ENCODE assay signal across 8 mouse cellular contexts in genomic region chr16:96357903-96358302, GRCm38 (mm10).
DNase-seq lines count a peak whose midpoint lies in the region; ATAC-seq and TF ChIP-seq lines count a peak whose summit lies in the region.

No protein-coding gene starts in this region.

- no peak overlapping the region for H3K27ac ChIP-seq in liver, embryonic 12.5 days
- no peak overlapping the region for H3K27ac ChIP-seq in testis, adult 2 months (ENCODE audit: control insufficient read depth, insufficient read depth, low read depth, low read length)

- POLR2A ChIA-PET in Patski (lab: Charles Lee): no interaction called here

- H3K36me3 ChIP-seq in liver, embryonic 12.5 days: no peaks in the 10 kb centered on the region
- no peaks in the 10 kb centered on the region for H3K36me3 ChIP-seq in myocyte (ENCODE audit: control insufficient read depth, insufficient read depth)
- no peaks in the 10 kb centered on the region for H3K36me3 ChIP-seq in testis, adult 2 months (ENCODE audit: control insufficient read depth, insufficient read depth, low read length)

- TF ChIP-seq POLR2A in myocyte (IDR thresholded peaks at IDR 0.05; ENCODE audit: insufficient read length, low read depth): no peak
- TF ChIP-seq POLR2A in testis, adult 2 months (IDR thresholded peaks at IDR 0.05; ENCODE audit: control insufficient read depth, low read depth, low read length): no peak

- no peaks in the 10 kb centered on the region for H3K79me2 ChIP-seq in myocyte (ENCODE audit: control insufficient read depth, insufficient read depth)

- no peak overlapping the region for H3ac ChIP-seq in myocyte (ENCODE audit: control insufficient read depth, insufficient read length)

- H3K9me3 ChIP-seq in liver, embryonic 12.5 days (replicated peaks): no peaks in the 10 kb centered on the region

- DNase-seq in 3T3-L1 (ENCODE audit: low read depth, low spot score): peak; percentile 63
- DNase-seq in Patski (ENCODE audit: low read depth, low spot score): no peak
- DNase-seq in cerebellum, postnatal 10 days: peak; percentile 83
- DNase-seq in gastrocnemius, postnatal 25 days: peak; percentile 40

- H3K9ac ChIP-seq in liver, embryonic 12.5 days: no peak overlapping the region

- H3K4me2 ChIP-seq in liver, embryonic 12.5 days: peak overlapping the region; percentile 61
- H3K4me2 ChIP-seq in myocyte (ENCODE audit: low read depth): peak overlapping the region; percentile 45

- ATAC-seq in Patski: peak; percentile 27
- peak; percentile 63 for ATAC-seq in inflammation-experienced regulatory T-cells, adult 6 months
- peak; percentile 69 for ATAC-seq in liver, embryonic 12.5 days

- H3K4me1 ChIP-seq in liver, embryonic 12.5 days: no peaks in the 10 kb centered on the region
- peaks cover 7% of the 10 kb centered on the region for H3K4me1 ChIP-seq in testis, adult 2 months (ENCODE audit: control insufficient read depth, insufficient read depth, low read length)

- H3K27me3 ChIP-seq in Patski: no peaks in the 10 kb centered on the region
- 0 out of 2 replicates have a peak, but pooled peaks cover 3% of the 10 kb centered on the region for H3K27me3 ChIP-seq in liver, embryonic 12.5 days (replicated peaks)
- no peaks in the 10 kb centered on the region for H3K27me3 ChIP-seq in myocyte (ENCODE audit: control insufficient read depth, insufficient read depth, insufficient read length)
- no peaks in the 10 kb centered on the region for H3K27me3 ChIP-seq in testis, adult 2 months (ENCODE audit: control insufficient read depth, insufficient read depth, low read length)

- peak overlapping the region; percentile 30 for H3K4me3 ChIP-seq in liver, embryonic 12.5 days
- H3K4me3 ChIP-seq in myocyte: no peak overlapping the region
- peak overlapping the region; percentile 37; the same call in 1 of the 2 replicates for H3K4me3 ChIP-seq in testis, adult 2 months (ENCODE audit: control insufficient read depth, low read depth, low read length)

- in situ Hi-C loops in Patski (cut with MboI; ENCODE audit: low pct_unique_long_range_greater_than_20kb): loop anchor here (10.0 to 25.0 kb wide), 2 partner anchors 457 to 929 kb away; no protein-coding TSS in a partner anchor

- TF ChIP-seq CTCF in Patski (IDR thresholded peaks at IDR 0.05): peak; percentile 80
- TF ChIP-seq CTCF in testis, adult 2 months (IDR thresholded peaks at IDR 0.05; ENCODE audit: control insufficient read depth, insufficient read depth, insufficient replicate concordance, low read depth, low read length): peak; percentile 64; the same call in 1 of the 2 replicates

- CTCF ChIA-PET in Patski (lab: Charles Lee): interaction anchor here (1.1 to 3.8 kb wide), 5 partner anchors 13 to 314 kb away, joined by 4 to 18 read pairs (median 6); no protein-coding TSS in a partner anchor

- 5% methylated on average over 10 of the region's 10 CpGs for WGBS in liver, embryonic 12.5 days (ENCODE audit: insufficient replicate concordance)

TF ChIP-seq in myocyte, 11 proteins besides CTCF, POLR2A, EP300 and RAD21:
- TF ChIP-seq MYOG (IDR thresholded peaks at IDR 0.05; ENCODE audit: control insufficient read depth in 1 of 3, insufficient read depth in 1 of 3, insufficient read length in 2 of 3, low read depth in 2 of 3) (no peak), POLR2AphosphoS2 (IDR thresholded peaks at IDR 0.05; ENCODE audit: insufficient read length, low read depth) (no peak), E2F4 (IDR thresholded peaks at IDR 0.05; ENCODE audit: insufficient read depth) (no peak), CEBPB (IDR thresholded peaks at IDR 0.05; ENCODE audit: insufficient read depth, poor library complexity, severe bottlenecking) (no peak), SRF (IDR thresholded peaks at IDR 0.05; ENCODE audit: control insufficient read depth, insufficient read length, low read depth) (no peak), USF1 (IDR thresholded peaks at IDR 0.05; ENCODE audit: low read depth) (no peak), REST (IDR thresholded peaks at IDR 0.05; ENCODE audit: insufficient read depth, insufficient read length) (no peak)
